Mouse (Mus musculus) E14TG2a.4 (cell line): ENCODE measurements around the gene Tmem63b.

ENCODE experiments used
- CTCF ChIP-seq: conservative IDR thresholded peaks from 2 replicates; pipeline ENCODE4 v1.5.1; 2014; ENCODE audit warnings: low read length
- NANOG ChIP-seq: IDR thresholded peaks from 2 replicates; pipeline ENCODE4 v1.6.1; 2014; ENCODE audit warnings: borderline replicate concordance, low read length, mixed read lengths
- POU5F1 ChIP-seq: IDR thresholded peaks from 2 replicates; pipeline ENCODE4 v1.6.1; 2014; ENCODE audit warnings: low read length, borderline replicate concordance

DNA sequence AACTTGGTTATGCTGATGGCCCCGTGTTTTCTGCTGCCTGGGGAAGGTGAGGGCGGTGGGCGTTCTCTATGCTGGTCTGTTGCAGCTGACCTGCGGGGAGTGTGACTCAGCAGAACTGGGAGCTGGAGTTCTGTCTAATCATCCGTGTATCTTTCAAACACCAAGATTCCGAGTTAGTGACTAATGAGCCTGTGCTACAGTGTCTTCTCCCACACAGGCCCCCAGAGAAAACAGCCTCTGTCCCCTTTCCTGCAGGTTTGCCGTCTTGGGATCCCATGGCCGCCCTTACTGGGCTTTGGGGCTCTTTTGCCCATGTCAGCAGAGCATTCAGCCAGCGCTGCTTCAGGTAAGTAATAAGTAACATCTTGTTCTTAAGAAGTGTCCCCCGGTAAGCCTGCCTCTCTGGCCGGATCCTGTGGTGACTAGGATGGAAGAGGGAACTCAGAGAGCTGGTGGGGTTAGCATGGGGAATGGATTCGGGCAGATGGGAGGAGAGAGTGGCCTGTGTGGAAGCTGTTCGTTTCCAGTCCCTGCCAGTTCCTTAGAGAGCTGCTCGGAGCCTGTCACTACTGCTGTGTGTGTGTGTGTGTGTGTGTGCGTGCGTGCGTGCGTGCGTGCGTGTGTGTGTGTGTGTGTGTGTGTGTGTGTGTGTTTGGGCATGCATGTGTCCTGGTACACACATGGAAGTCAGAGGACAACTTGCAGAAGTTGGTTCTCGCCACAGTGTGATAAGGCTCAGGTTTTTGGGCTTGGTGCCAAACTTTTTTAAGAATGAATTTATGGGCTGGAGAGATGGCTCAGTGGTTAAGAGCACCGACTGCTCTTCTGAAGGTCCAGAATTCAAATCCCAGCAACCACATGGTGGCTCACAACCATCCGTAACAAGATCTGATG, 8.8 kb upstream of the Tmem63b start:
- TF ChIP-seq CTCF (no peak), NANOG (no peak), POU5F1 (no peak)
